Mouse (Mus musculus): Measurements from ENCODE around the gene Kcnt2. TPM values are rescaled to one million over a fixed set of nuclear protein-coding genes. Genes with fewer than 3 reads are reported as not detected.

Kcnt2 gene
- polyA plus RNA-seq, 1 experiment from 2014 or later, result 1.1 TPM

DNA sequence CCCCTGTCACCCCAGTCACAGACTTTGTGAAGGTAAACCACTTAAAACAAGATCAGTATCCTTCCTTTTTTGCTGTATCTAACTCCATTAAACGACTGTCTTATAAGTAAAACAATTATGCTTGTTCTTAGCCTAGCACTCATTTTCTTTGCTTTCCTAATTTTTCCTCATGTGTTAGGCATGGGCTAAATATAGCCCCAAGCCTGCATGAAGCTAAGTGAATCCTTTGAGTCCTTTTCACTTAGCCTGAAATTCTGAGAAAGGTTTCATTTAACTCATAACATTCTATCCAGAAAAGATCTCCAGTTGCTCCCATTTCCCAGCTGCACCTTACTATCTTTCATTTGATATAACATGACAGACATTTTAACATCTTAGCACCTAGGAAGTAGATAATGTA lies 127.6 kb downstream of the Kcnt2 start:
- H3K9me3 ChIP-seq (ENCODE audit: low read depth, low read length), result no peaks in the 10 kb centered on the region
- no peaks in the 10 kb centered on the region for H3K27me3 ChIP-seq (ENCODE audit: insufficient read depth, low read length)
- no peaks in the 10 kb centered on the region for H3K36me3 ChIP-seq (ENCODE audit: insufficient read depth)
- 59% methylated on average over 1 of the region's 1 CpGs for WGBS
- no peak overlapping the region for H3K27ac ChIP-seq (ENCODE audit: low read depth)
- no peaks in the 10 kb centered on the region for H3K4me1 ChIP-seq (ENCODE audit: insufficient read depth)
- H3K4me2 ChIP-seq, result no peak overlapping the region
- TF ChIP-seq CTCF (IDR thresholded peaks at IDR 0.05; ENCODE audit: low read depth), result no peak
- DNase-seq (no peak), ATAC-seq (ENCODE audit: insufficient read depth) (no peak)
- H3K4me3 ChIP-seq (ENCODE audit: low read depth, low read length), result no peak overlapping the region
- no peak overlapping the region for H3K9ac ChIP-seq

DNA sequence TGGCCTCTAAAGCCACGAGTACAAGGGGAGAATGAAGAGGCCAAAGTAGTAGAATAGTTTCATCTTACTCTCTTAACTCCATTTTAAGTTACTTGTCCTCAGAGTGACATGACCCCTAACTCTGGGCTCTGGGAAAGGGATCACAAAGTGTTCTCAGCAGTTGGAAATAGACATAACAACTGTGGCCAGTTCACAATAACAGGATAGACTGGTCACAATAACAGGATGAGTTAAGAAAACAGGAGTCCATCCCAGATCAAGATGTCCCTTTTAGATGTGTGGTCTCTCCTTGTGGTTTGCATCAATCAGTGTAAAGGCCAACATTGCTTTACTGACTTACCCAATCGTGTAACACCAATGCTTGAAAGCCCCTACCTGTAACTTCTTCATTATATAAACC lies 132.8 kb downstream of the Kcnt2 start:
- Histone ChIP-seq H3K4me1 (ENCODE audit: insufficient read depth) (no peaks in the 10 kb centered on the region), H3K36me3 (ENCODE audit: insufficient read depth) (no peaks in the 10 kb centered on the region), H3K9ac (no peak overlapping the region), H3K27ac (ENCODE audit: low read depth) (no peak overlapping the region), H3K9me3 (ENCODE audit: low read depth, low read length) (no peaks in the 10 kb centered on the region), H3K4me3 (ENCODE audit: low read depth, low read length) (no peak overlapping the region), H3K27me3 (ENCODE audit: insufficient read depth, low read length) (no peaks in the 10 kb centered on the region), H3K4me2 (no peak overlapping the region)
- TF ChIP-seq CTCF (IDR thresholded peaks at IDR 0.05; ENCODE audit: low read depth), result no peak
- DNase-seq (no peak), ATAC-seq (ENCODE audit: insufficient read depth) (no peak)
- 66% methylated on average over 2 of the region's 2 CpGs for WGBS

DNA sequence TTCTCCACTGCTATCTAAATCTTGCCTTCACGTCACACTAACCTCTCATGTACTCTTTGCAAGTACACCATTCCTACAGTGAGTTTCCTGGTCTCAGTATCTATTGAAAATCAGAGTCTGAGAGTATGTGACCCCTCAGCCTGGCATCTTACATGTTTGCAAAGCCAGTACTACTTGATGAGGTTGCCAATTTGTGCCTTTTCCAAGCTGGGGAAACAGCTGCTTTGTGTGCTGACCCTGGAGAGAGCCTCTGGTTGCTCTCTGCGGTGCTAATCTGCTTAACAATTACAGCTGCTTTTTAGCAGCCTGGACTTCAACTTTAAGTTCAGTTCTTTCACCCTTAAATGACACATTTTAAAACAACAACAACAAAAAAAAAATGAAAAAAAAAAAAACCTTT lies 133.6 kb downstream of the Kcnt2 start:
- Histone ChIP-seq H3K9me3 (ENCODE audit: low read depth, low read length) (no peaks in the 10 kb centered on the region), H3K27ac (ENCODE audit: low read depth) (no peak overlapping the region), H3K4me2 (no peak overlapping the region), H3K27me3 (ENCODE audit: insufficient read depth, low read length) (no peaks in the 10 kb centered on the region), H3K36me3 (ENCODE audit: insufficient read depth) (no peaks in the 10 kb centered on the region), H3K4me3 (ENCODE audit: low read depth, low read length) (no peak overlapping the region), H3K9ac (no peak overlapping the region), H3K4me1 (ENCODE audit: insufficient read depth) (no peaks in the 10 kb centered on the region)
- no peak for TF ChIP-seq CTCF (IDR thresholded peaks at IDR 0.05; ENCODE audit: low read depth)
- WGBS, result 61% methylated on average over 2 of the region's 2 CpGs
- DNase-seq (no peak), ATAC-seq (ENCODE audit: insufficient read depth) (no peak)

DNA sequence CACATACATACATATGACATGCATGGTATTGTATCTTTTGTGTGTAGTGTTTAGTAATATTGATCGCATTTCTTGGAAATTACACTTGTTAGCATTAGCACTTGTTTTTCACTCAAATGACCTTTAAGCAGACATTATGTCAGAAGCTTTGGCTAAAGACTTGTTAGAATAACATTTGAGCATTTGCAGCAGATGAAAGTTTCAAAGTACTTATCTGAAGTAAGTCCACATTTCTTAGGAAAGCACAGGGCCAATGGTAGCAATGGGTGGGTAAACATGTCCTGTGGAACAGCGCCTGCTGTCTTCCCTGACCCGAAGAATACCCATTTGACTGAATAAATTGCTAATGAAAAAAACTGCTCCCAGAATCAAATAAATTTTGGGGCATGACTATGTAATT lies 135.1 kb downstream of the Kcnt2 start:
- Histone ChIP-seq H3K9me3 (ENCODE audit: low read depth, low read length) (no peaks in the 10 kb centered on the region), H3K27ac (ENCODE audit: low read depth) (no peak overlapping the region), H3K9ac (no peak overlapping the region), H3K4me2 (no peak overlapping the region), H3K4me1 (ENCODE audit: insufficient read depth) (no peaks in the 10 kb centered on the region), H3K27me3 (ENCODE audit: insufficient read depth, low read length) (no peaks in the 10 kb centered on the region), H3K4me3 (ENCODE audit: low read depth, low read length) (no peak overlapping the region), H3K36me3 (ENCODE audit: insufficient read depth) (no peaks in the 10 kb centered on the region)
- WGBS, result 78% methylated on average over 3 of the region's 3 CpGs
- no peak for TF ChIP-seq CTCF (IDR thresholded peaks at IDR 0.05; ENCODE audit: low read depth)
- DNase-seq (no peak), ATAC-seq (ENCODE audit: insufficient read depth) (no peak)

DNA sequence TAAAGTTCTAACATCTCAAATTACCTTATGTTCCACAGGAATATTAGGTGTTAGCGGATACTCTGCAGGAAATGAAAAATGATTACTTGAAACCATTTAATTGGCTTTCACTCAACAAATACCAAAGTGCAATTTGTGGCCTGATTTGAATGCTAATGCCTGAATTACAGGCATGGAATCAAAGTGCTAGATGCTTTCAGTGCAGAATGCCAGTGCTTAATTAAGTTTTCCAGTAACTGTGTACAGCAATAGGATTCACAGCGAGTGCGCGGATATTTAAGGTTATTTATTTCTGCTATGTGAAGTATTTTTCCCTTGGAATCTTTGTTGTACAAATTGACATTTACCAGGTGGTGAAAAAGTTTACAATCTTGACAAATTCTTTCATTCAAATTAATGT lies 144.3 kb downstream of the Kcnt2 start:
- DNase-seq (no peak), ATAC-seq (ENCODE audit: insufficient read depth) (no peak)
- no peak for TF ChIP-seq CTCF (IDR thresholded peaks at IDR 0.05; ENCODE audit: low read depth)
- no peak overlapping the region for H3K9ac ChIP-seq
- H3K9me3 ChIP-seq (ENCODE audit: low read depth, low read length), result no peaks in the 10 kb centered on the region
- H3K27me3 ChIP-seq (ENCODE audit: insufficient read depth, low read length), result no peaks in the 10 kb centered on the region
- H3K4me2 ChIP-seq, result no peak overlapping the region
- WGBS, result 91% methylated on average over 4 of the region's 4 CpGs
- H3K27ac ChIP-seq (ENCODE audit: low read depth), result no peak overlapping the region
- no peaks in the 10 kb centered on the region for H3K36me3 ChIP-seq (ENCODE audit: insufficient read depth)
- H3K4me3 ChIP-seq (ENCODE audit: low read depth, low read length), result no peak overlapping the region
- no peaks in the 10 kb centered on the region for H3K4me1 ChIP-seq (ENCODE audit: insufficient read depth)

DNA sequence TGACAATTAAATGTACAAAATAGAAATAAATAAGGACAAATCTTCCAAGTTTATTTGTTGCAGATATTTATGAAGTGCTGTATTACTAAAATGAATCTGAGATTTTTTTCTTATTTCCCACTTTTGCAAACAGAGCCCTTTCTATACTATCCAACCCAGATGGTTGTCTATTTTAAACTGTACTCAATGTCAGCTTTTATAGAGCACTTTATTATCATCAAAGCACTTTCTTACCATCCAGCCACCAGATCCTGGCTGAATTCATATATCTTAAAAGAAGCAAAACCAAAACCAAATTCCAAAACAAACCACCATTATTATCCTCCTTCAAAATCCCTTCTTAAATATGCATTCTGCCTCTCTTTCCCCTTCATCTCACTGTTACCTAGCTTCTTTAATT lies 151.8 kb downstream of the Kcnt2 start:
- no peak for ATAC-seq (ENCODE audit: insufficient read depth)
- no peaks in the 10 kb centered on the region for H3K9me3 ChIP-seq (ENCODE audit: low read depth, low read length)
- H3K36me3 ChIP-seq (ENCODE audit: insufficient read depth), result no peaks in the 10 kb centered on the region
- no peak for DNase-seq
- no peak for TF ChIP-seq CTCF (IDR thresholded peaks at IDR 0.05; ENCODE audit: low read depth)
- H3K4me2 ChIP-seq, result no peak overlapping the region
- no peaks in the 10 kb centered on the region for H3K27me3 ChIP-seq (ENCODE audit: insufficient read depth, low read length)
- H3K4me3 ChIP-seq (ENCODE audit: low read depth, low read length), result no peak overlapping the region
- H3K27ac ChIP-seq (ENCODE audit: low read depth), result no peak overlapping the region
- no peak overlapping the region for H3K9ac ChIP-seq
- H3K4me1 ChIP-seq (ENCODE audit: insufficient read depth), result no peaks in the 10 kb centered on the region

DNA sequence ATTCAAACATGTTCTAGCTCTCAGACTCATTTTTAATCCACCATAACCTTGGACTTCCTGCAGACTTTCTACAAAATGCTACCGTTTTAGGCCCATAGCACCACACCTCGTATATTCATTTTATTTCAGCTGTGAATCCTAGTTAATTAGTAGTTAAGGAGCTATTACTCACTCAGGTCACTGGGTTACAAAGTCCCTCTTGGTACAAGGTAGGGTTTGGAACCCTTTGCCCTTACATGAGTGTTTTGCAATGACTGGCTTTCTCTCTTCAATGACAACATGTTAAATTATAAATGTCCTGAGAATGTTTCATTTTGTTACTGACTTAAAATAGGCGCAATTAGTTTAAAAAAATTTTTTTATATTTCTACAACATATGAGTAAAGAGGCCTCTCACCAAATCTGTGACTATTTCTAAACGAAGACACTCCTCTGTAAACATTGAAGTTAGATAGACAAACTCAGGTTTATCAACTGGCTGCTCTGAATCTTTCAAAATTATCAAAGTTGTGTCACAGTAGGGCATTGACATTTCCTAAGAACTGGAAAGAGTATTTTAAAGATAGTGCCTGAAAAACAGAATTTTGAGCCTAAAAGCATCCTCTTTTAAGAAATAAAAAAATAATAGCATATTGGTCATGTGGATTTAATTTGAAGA lies 160.8 kb downstream of the Kcnt2 start:
- Histone ChIP-seq H3K4me2 (no peak overlapping the region), H3K9ac (no peak overlapping the region), H3K9me3 (ENCODE audit: low read depth, low read length) (no peaks in the 10 kb centered on the region), H3K27me3 (ENCODE audit: insufficient read depth, low read length) (no peaks in the 10 kb centered on the region), H3K36me3 (ENCODE audit: insufficient read depth) (no peaks in the 10 kb centered on the region), H3K27ac (ENCODE audit: low read depth) (no peak overlapping the region), H3K4me3 (ENCODE audit: low read depth, low read length) (no peak overlapping the region), H3K4me1 (ENCODE audit: insufficient read depth) (no peaks in the 10 kb centered on the region)
- TF ChIP-seq CTCF (IDR thresholded peaks at IDR 0.05; ENCODE audit: low read depth), result no peak
- ATAC-seq (ENCODE audit: insufficient read depth), result no peak
- no peak for DNase-seq
- 71% methylated on average over 4 of the region's 4 CpGs for WGBS

DNA sequence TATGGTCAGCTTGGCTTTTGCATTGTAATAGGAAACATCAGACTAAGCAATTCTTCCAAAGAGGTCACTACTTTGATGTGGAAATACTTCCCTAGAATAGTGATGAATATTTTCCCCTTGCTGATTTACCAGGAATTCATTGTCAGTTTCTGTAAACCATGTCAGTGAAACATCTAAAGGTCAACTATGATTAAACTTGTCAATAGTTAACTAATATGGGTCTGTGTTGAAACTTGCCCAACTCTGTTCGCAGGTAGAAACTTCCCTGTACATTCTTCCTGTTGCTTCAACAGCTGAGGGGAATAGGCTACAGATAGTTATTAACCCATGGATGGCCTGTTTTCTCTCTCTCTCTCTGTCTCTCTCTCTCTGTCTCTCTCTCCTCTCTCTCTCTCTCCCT lies 169.8 kb downstream of the Kcnt2 start:
- H3K27me3 ChIP-seq (ENCODE audit: insufficient read depth, low read length), result no peaks in the 10 kb centered on the region
- TF ChIP-seq CTCF (IDR thresholded peaks at IDR 0.05; ENCODE audit: low read depth), result no peak
- no peak overlapping the region for H3K27ac ChIP-seq (ENCODE audit: low read depth)
- no peak overlapping the region for H3K4me2 ChIP-seq
- H3K4me1 ChIP-seq (ENCODE audit: insufficient read depth), result no peaks in the 10 kb centered on the region
- ATAC-seq (ENCODE audit: insufficient read depth) (no peak), DNase-seq (no peak)
- no peak overlapping the region for H3K9ac ChIP-seq
- H3K9me3 ChIP-seq (ENCODE audit: low read depth, low read length), result no peaks in the 10 kb centered on the region
- H3K36me3 ChIP-seq (ENCODE audit: insufficient read depth), result no peaks in the 10 kb centered on the region
- 75% methylated on average over 1 of the region's 1 CpGs for WGBS
- H3K4me3 ChIP-seq (ENCODE audit: low read depth, low read length), result no peak overlapping the region

Data from lung, embryonic 14.5 days (tissue).